Mouse (Mus musculus): ENCODE results near the gene Agap1. TPM values are rescaled to one million over a fixed set of nuclear protein-coding genes. Genes with fewer than 3 reads are reported as not detected.

Agap1 gene
- polyA plus RNA-seq (2012; rRNA removed): 58.0 and 145 TPM in 2 replicates

GRCm38 (mm10) chr1:89454196-89455123, at the start of gene Agap1:
Gene Agap1 (plus strand): TSS chr1:89454806.
- DNase-seq (ENCODE audit: low read depth): peak; percentile 97
- TF ChIP-seq CTCF (IDR thresholded peaks at IDR 0.05; ENCODE audit: borderline replicate concordance, extremely low read depth, insufficient read depth, insufficient read length) (no peak), POLR2A (IDR thresholded peaks at IDR 0.05; ENCODE audit: borderline replicate concordance, extremely low read depth, insufficient read depth, insufficient read length, poor library complexity, severe bottlenecking) (peak; percentile 89)

GRCm38 (mm10) chr1:89405991-89406390, 48.6 kb upstream of the Agap1 start:
- no peak for TF ChIP-seq CTCF (IDR thresholded peaks at IDR 0.05; ENCODE audit: borderline replicate concordance, extremely low read depth, insufficient read depth, insufficient read length)
- no peak for TF ChIP-seq POLR2A (IDR thresholded peaks at IDR 0.05; ENCODE audit: borderline replicate concordance, extremely low read depth, insufficient read depth, insufficient read length, poor library complexity, severe bottlenecking)
- no peak for DNase-seq (ENCODE audit: low read depth)

- TF ChIP-seq POLR2A (IDR thresholded peaks at IDR 0.05; ENCODE audit: borderline replicate concordance, extremely low read depth, insufficient read depth, insufficient read length, poor library complexity, severe bottlenecking) (no peak), CTCF (IDR thresholded peaks at IDR 0.05; ENCODE audit: borderline replicate concordance, extremely low read depth, insufficient read depth, insufficient read length) (no peak)
- no peak for DNase-seq (ENCODE audit: low read depth)
Observed at GRCm38 (mm10) chr1:89407986-89408385, 46.6 kb upstream of the Agap1 start.

- peak; percentile 35 for DNase-seq (ENCODE audit: low read depth)
Observed at GRCm38 (mm10) chr1:89413122-89413521, 41.5 kb upstream of the Agap1 start.

GRCm38 (mm10) chr1:89414563-89414962, 40.0 kb upstream of the Agap1 start:
- DNase-seq (ENCODE audit: low read depth): peak; percentile 43
- no peak for TF ChIP-seq CTCF (IDR thresholded peaks at IDR 0.05; ENCODE audit: borderline replicate concordance, extremely low read depth, insufficient read depth, insufficient read length)

More at GRCm38 (mm10) chr1:89413122-89413521, 41.5 kb upstream of the Agap1 start:
- TF ChIP-seq POLR2A (IDR thresholded peaks at IDR 0.05; ENCODE audit: borderline replicate concordance, extremely low read depth, insufficient read depth, insufficient read length, poor library complexity, severe bottlenecking) (no peak), CTCF (IDR thresholded peaks at IDR 0.05; ENCODE audit: borderline replicate concordance, extremely low read depth, insufficient read depth, insufficient read length) (no peak)

GRCm38 (mm10) chr1:89416929-89417328, 37.7 kb upstream of the Agap1 start:
- DNase-seq (ENCODE audit: low read depth): no peak
- TF ChIP-seq CTCF (IDR thresholded peaks at IDR 0.05; ENCODE audit: borderline replicate concordance, extremely low read depth, insufficient read depth, insufficient read length): no peak
- TF ChIP-seq POLR2A (IDR thresholded peaks at IDR 0.05; ENCODE audit: borderline replicate concordance, extremely low read depth, insufficient read depth, insufficient read length, poor library complexity, severe bottlenecking): no peak

GRCm38 (mm10) chr1:89420642-89421041, 34.0 kb upstream of the Agap1 start:
- no peak for DNase-seq (ENCODE audit: low read depth)
- TF ChIP-seq POLR2A (IDR thresholded peaks at IDR 0.05; ENCODE audit: borderline replicate concordance, extremely low read depth, insufficient read depth, insufficient read length, poor library complexity, severe bottlenecking) (no peak), CTCF (IDR thresholded peaks at IDR 0.05; ENCODE audit: borderline replicate concordance, extremely low read depth, insufficient read depth, insufficient read length) (no peak)

- peak; percentile 52 for DNase-seq (ENCODE audit: low read depth)
- TF ChIP-seq POLR2A (IDR thresholded peaks at IDR 0.05; ENCODE audit: borderline replicate concordance, extremely low read depth, insufficient read depth, insufficient read length, poor library complexity, severe bottlenecking) (no peak), CTCF (IDR thresholded peaks at IDR 0.05; ENCODE audit: borderline replicate concordance, extremely low read depth, insufficient read depth, insufficient read length) (no peak)
Observed at GRCm38 (mm10) chr1:89421401-89421800, 33.2 kb upstream of the Agap1 start.

- no peak for DNase-seq (ENCODE audit: low read depth)
- TF ChIP-seq CTCF (IDR thresholded peaks at IDR 0.05; ENCODE audit: borderline replicate concordance, extremely low read depth, insufficient read depth, insufficient read length) (no peak), POLR2A (IDR thresholded peaks at IDR 0.05; ENCODE audit: borderline replicate concordance, extremely low read depth, insufficient read depth, insufficient read length, poor library complexity, severe bottlenecking) (no peak)
Observed at GRCm38 (mm10) chr1:89424563-89424962, 30.0 kb upstream of the Agap1 start.

GRCm38 (mm10) chr1:89426137-89426536, 28.5 kb upstream of the Agap1 start:
- no peak for DNase-seq (ENCODE audit: low read depth)
- TF ChIP-seq CTCF (IDR thresholded peaks at IDR 0.05; ENCODE audit: borderline replicate concordance, extremely low read depth, insufficient read depth, insufficient read length) (no peak), POLR2A (IDR thresholded peaks at IDR 0.05; ENCODE audit: borderline replicate concordance, extremely low read depth, insufficient read depth, insufficient read length, poor library complexity, severe bottlenecking) (no peak)

GRCm38 (mm10) chr1:89428671-89429070, 25.9 kb upstream of the Agap1 start:
- no peak for DNase-seq (ENCODE audit: low read depth)
- TF ChIP-seq POLR2A (IDR thresholded peaks at IDR 0.05; ENCODE audit: borderline replicate concordance, extremely low read depth, insufficient read depth, insufficient read length, poor library complexity, severe bottlenecking) (no peak), CTCF (IDR thresholded peaks at IDR 0.05; ENCODE audit: borderline replicate concordance, extremely low read depth, insufficient read depth, insufficient read length) (no peak)

Data from brain, embryonic 14.5 days (tissue).